Mouse (Mus musculus): ENCODE measurements at regions not wholly inside any gene's neighbourhood (a gene's known extent, or its start where the extent isn't known, plus 50 kb on each side); places are given as distances from the start of the nearest gene placed in this dataset.

DNA sequence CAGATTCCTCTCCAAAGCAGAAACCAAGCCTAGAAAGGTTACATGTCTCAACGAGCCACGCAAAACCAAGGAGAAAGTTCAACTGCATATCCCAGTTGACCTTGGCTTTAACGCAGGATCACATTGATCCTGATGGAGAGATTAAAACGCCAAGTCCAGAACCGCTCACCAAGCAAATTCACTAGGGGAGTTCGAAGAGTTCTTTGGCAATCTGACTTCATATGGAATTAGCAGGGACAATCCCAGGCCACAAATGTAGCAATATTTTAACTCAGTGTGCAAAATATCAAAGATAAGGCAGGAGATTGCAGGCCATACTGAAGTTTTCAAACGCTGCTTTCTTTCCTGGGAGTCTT is 358.8 kb upstream of the Paip1 start:
- H3K36me3 ChIP-seq (ENCODE audit: control insufficient read depth, insufficient read depth): no peaks in the 10 kb centered on the region
- H3K27me3 ChIP-seq (ENCODE audit: control insufficient read depth, insufficient read depth, low read length): no peaks in the 10 kb centered on the region
- no peaks in the 10 kb centered on the region for H3K4me1 ChIP-seq (ENCODE audit: control insufficient read depth, insufficient read depth, low read length)
- WGBS: 69% methylated on average over 7 of the region's 7 CpGs
- no peak overlapping the region for H3K27ac ChIP-seq (ENCODE audit: low read length)
- no peak for ATAC-seq (replicated peaks; ENCODE audit: extremely low read depth, insufficient read depth, low FRiP score)
- no peak overlapping the region for H3K4me3 ChIP-seq (ENCODE audit: low read length)
- H3K9me3 ChIP-seq (replicated peaks; ENCODE audit: control insufficient read depth, low read length): no peaks in the 10 kb centered on the region
- no peak overlapping the region for H3K4me2 ChIP-seq (ENCODE audit: low read depth, low read length)
- no peak overlapping the region for H3K9ac ChIP-seq (ENCODE audit: low read length)

DNA sequence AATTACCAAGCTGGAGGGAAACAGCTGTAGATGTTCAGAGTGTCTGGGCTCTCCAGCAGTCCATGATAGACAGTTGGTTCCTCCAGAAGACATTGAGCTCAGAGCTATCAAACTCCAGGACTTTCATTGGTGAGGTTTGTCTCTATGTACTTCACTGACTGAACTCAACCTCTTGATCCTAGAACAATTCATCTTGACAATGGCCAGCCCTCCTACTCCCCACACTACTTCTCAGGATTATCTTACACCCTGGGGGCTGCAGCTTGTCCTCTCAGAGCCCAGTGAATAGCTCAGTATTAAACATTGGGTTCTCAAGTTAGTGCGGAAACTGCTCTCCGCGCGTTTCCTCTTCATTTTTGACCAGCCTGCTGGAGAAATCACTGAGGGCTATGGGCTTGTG is 349.2 kb upstream of the Paip1 start:
- no peak overlapping the region for H3K27ac ChIP-seq (ENCODE audit: low read length)
- H3K4me3 ChIP-seq (ENCODE audit: low read length): no peak overlapping the region
- no peak overlapping the region for H3K4me2 ChIP-seq (ENCODE audit: low read depth, low read length)
- no peaks in the 10 kb centered on the region for H3K9me3 ChIP-seq (replicated peaks; ENCODE audit: control insufficient read depth, low read length)
- ATAC-seq (replicated peaks; ENCODE audit: extremely low read depth, insufficient read depth, low FRiP score): no peak
- no peaks in the 10 kb centered on the region for H3K4me1 ChIP-seq (ENCODE audit: control insufficient read depth, insufficient read depth, low read length)
- H3K9ac ChIP-seq (ENCODE audit: low read length): no peak overlapping the region
- no peaks in the 10 kb centered on the region for H3K27me3 ChIP-seq (ENCODE audit: control insufficient read depth, insufficient read depth, low read length)
- H3K36me3 ChIP-seq (ENCODE audit: control insufficient read depth, insufficient read depth): no peaks in the 10 kb centered on the region
- WGBS: 84% methylated on average over 4 of the region's 4 CpGs

DNA sequence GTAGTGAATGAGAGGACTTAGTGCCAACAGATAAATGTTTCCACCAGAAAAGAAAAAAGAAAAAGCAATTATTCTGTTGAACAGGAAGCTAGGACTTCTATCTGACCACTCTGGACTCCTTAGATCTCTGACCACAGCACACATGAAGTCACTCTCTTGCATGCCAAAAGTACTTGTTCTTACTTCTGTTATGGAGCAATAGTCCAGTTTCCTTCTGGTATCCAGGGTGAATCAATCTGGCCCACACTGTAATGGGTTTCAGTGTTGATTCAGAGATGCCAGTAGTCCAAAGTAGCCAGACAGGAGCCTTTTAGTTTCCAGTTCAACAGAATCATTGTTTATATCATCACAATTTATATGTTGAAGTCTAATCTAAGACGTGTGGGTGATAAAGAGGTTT is 346.7 kb upstream of the Paip1 start:
- Histone ChIP-seq H3K9ac (ENCODE audit: low read length) (no peak overlapping the region), H3K4me1 (ENCODE audit: control insufficient read depth, insufficient read depth, low read length) (no peaks in the 10 kb centered on the region), H3K4me3 (ENCODE audit: low read length) (no peak overlapping the region), H3K9me3 (replicated peaks; ENCODE audit: control insufficient read depth, low read length) (no peaks in the 10 kb centered on the region), H3K27me3 (ENCODE audit: control insufficient read depth, insufficient read depth, low read length) (no peaks in the 10 kb centered on the region), H3K36me3 (ENCODE audit: control insufficient read depth, insufficient read depth) (no peaks in the 10 kb centered on the region), H3K27ac (ENCODE audit: low read length) (no peak overlapping the region), H3K4me2 (ENCODE audit: low read depth, low read length) (no peak overlapping the region)
- 22% methylated on average over 1 of the region's 1 CpGs for WGBS
- ATAC-seq (replicated peaks; ENCODE audit: extremely low read depth, insufficient read depth, low FRiP score): no peak

DNA sequence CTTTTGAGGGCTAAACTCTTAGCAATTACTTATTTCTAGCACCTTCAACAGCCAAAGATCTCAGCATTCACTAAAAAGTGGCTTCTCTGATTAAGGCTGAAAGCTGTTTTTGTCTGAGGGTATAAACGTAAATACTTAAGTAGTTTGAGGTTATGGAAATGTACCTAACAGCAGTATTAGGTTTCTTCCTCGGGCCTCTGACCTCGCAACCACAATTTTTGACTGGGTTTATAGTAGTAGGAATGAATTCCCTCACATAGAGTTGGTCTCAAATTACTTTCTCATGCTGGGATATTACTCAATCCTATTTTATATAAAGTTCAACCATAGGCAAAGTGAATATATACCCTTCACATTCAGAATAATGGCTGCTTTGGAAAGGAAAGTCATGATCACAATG is 310.5 kb upstream of the Paip1 start:
- no peak for ATAC-seq (replicated peaks; ENCODE audit: extremely low read depth, insufficient read depth, low FRiP score)
- 76% methylated on average over 3 of the region's 3 CpGs for WGBS
- Histone ChIP-seq H3K4me1 (ENCODE audit: control insufficient read depth, insufficient read depth, low read length) (no peaks in the 10 kb centered on the region), H3K36me3 (ENCODE audit: control insufficient read depth, insufficient read depth) (no peaks in the 10 kb centered on the region), H3K4me2 (ENCODE audit: low read depth, low read length) (no peak overlapping the region), H3K9me3 (replicated peaks; ENCODE audit: control insufficient read depth, low read length) (no peaks in the 10 kb centered on the region), H3K27me3 (ENCODE audit: control insufficient read depth, insufficient read depth, low read length) (no peaks in the 10 kb centered on the region), H3K9ac (ENCODE audit: low read length) (no peak overlapping the region), H3K4me3 (ENCODE audit: low read length) (no peak overlapping the region), H3K27ac (ENCODE audit: low read length) (no peak overlapping the region)

DNA sequence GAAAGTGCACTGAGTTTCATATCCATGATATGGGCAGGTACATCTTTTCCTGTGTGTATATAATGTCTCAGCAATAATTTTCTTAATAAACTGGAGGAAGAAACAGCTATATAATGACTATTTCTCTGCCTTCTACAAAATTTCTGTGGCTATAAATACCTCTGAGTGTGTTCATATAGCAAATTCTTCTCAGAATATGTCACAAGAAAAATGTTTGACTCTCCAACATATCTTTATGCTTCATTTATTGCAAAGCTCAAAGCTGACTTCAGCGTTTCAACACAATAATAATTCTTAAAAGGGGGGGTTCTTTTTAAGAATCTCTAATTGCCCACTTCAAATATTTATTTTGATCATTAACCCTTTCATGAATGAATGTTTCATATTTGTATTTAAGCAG is 310.0 kb upstream of the Paip1 start:
- no peaks in the 10 kb centered on the region for H3K36me3 ChIP-seq (ENCODE audit: control insufficient read depth, insufficient read depth)
- ATAC-seq (replicated peaks; ENCODE audit: extremely low read depth, insufficient read depth, low FRiP score): no peak
- H3K9me3 ChIP-seq (replicated peaks; ENCODE audit: control insufficient read depth, low read length): no peaks in the 10 kb centered on the region
- H3K4me1 ChIP-seq (ENCODE audit: control insufficient read depth, insufficient read depth, low read length): no peaks in the 10 kb centered on the region
- H3K4me2 ChIP-seq (ENCODE audit: low read depth, low read length): no peak overlapping the region
- WGBS: 62% methylated on average over 1 of the region's 1 CpGs
- H3K27ac ChIP-seq (ENCODE audit: low read length): no peak overlapping the region
- no peak overlapping the region for H3K4me3 ChIP-seq (ENCODE audit: low read length)
- H3K9ac ChIP-seq (ENCODE audit: low read length): no peak overlapping the region
- no peaks in the 10 kb centered on the region for H3K27me3 ChIP-seq (ENCODE audit: control insufficient read depth, insufficient read depth, low read length)

DNA sequence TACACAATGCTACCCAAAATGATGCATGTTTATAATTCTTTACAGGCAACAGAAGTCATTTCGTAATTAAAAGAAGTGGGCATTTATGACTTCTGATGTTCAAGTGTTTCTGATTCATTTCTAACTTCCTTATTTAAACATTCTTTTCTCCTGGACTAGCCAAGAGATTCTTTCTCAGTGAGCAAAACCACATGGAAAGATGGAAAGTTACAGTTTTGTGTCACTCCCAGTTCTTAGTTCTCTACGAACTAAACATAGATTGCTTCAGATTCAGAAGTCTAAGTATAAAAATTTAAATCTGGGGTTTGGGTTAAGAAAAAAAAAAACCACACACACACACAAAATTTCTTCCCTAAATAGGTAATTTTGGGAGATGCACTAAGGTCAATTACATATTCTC is 288.0 kb upstream of the Paip1 start:
- Histone ChIP-seq H3K4me1 (ENCODE audit: control insufficient read depth, insufficient read depth, low read length) (no peaks in the 10 kb centered on the region), H3K9me3 (replicated peaks; ENCODE audit: control insufficient read depth, low read length) (no peaks in the 10 kb centered on the region), H3K36me3 (ENCODE audit: control insufficient read depth, insufficient read depth) (no peaks in the 10 kb centered on the region), H3K27me3 (ENCODE audit: control insufficient read depth, insufficient read depth, low read length) (no peaks in the 10 kb centered on the region), H3K4me2 (ENCODE audit: low read depth, low read length) (no peak overlapping the region), H3K27ac (ENCODE audit: low read length) (no peak overlapping the region), H3K4me3 (ENCODE audit: low read length) (no peak overlapping the region), H3K9ac (ENCODE audit: low read length) (no peak overlapping the region)
- 74% methylated on average over 2 of the region's 2 CpGs for WGBS
- ATAC-seq (replicated peaks; ENCODE audit: extremely low read depth, insufficient read depth, low FRiP score): no peak

DNA sequence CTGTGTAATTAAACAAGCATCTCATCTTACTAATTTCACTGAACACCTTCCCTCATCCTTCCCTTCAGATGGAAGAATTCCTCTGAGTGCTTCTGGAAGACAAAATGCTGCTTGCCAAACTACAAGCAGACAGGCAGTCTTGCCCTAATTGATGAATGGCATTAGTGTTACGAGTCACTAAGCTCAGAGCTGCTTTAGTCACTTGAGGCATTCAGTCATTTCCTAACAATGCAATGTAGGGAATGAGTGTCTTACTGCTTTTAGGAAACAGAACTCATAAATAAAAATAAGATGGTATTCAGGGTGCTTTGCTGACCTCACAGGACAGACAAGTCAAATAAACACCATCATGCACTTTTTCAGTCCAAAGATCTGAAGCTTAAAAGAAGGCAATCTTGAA is 285.1 kb upstream of the Paip1 start:
- Histone ChIP-seq H3K4me1 (ENCODE audit: control insufficient read depth, insufficient read depth, low read length) (no peaks in the 10 kb centered on the region), H3K4me2 (ENCODE audit: low read depth, low read length) (no peak overlapping the region), H3K27ac (ENCODE audit: low read length) (no peak overlapping the region), H3K9me3 (replicated peaks; ENCODE audit: control insufficient read depth, low read length) (no peaks in the 10 kb centered on the region), H3K4me3 (ENCODE audit: low read length) (no peak overlapping the region), H3K27me3 (ENCODE audit: control insufficient read depth, insufficient read depth, low read length) (no peaks in the 10 kb centered on the region), H3K9ac (ENCODE audit: low read length) (no peak overlapping the region), H3K36me3 (ENCODE audit: control insufficient read depth, insufficient read depth) (no peaks in the 10 kb centered on the region)
- ATAC-seq (replicated peaks; ENCODE audit: extremely low read depth, insufficient read depth, low FRiP score): no peak
- 0% methylated on average over 1 of the region's 1 CpGs for WGBS

DNA sequence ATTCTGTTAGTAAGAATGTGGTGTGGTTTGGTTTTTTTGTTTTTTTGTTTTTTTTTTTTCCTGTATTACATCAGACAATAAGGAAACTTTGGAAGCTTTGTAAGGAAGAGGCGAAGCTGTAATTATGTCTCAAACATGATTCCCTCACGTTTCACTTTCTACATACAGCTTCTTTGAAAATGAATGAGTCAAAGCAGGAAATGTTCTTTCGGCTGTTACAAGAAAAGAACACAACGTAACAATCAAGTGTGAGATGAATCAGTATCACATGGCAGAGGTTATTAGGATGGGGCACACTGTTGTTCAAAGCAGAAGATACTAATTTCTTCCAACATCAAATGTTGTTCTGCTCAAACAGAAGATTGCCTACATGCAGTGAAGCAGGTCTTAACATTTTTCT is 282.7 kb upstream of the Paip1 start:
- Histone ChIP-seq H3K4me2 (ENCODE audit: low read depth, low read length) (no peak overlapping the region), H3K27me3 (ENCODE audit: control insufficient read depth, insufficient read depth, low read length) (no peaks in the 10 kb centered on the region), H3K4me1 (ENCODE audit: control insufficient read depth, insufficient read depth, low read length) (no peaks in the 10 kb centered on the region), H3K9me3 (replicated peaks; ENCODE audit: control insufficient read depth, low read length) (no peaks in the 10 kb centered on the region), H3K36me3 (ENCODE audit: control insufficient read depth, insufficient read depth) (no peaks in the 10 kb centered on the region), H3K9ac (ENCODE audit: low read length) (no peak overlapping the region), H3K4me3 (ENCODE audit: low read length) (no peak overlapping the region), H3K27ac (ENCODE audit: low read length) (no peak overlapping the region)
- 67% methylated on average over 4 of the region's 4 CpGs for WGBS
- no peak for ATAC-seq (replicated peaks; ENCODE audit: extremely low read depth, insufficient read depth, low FRiP score)

DNA sequence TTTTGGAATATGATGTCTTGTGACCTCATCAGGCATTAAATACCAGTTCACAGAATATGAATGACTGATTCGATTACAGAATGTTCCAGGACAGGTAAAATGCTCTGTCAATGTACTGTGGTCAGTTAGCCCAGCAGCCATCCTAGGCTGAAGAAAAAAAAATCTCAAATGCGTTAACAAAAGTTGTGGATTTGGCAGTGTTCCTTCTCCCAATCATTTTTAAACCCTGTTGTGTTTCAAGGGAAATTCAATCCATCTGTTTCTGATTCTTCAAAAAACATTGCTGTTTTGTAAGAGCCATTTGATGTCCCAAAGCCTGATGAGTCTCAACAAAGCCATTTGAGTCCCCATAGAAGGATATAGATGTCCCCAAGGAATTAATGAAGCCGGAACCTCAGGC is 280.7 kb upstream of the Paip1 start:
- Histone ChIP-seq H3K9ac (ENCODE audit: low read length) (no peak overlapping the region), H3K36me3 (ENCODE audit: control insufficient read depth, insufficient read depth) (no peaks in the 10 kb centered on the region), H3K9me3 (replicated peaks; ENCODE audit: control insufficient read depth, low read length) (no peaks in the 10 kb centered on the region), H3K4me2 (ENCODE audit: low read depth, low read length) (no peak overlapping the region), H3K4me3 (ENCODE audit: low read length) (no peak overlapping the region), H3K27ac (ENCODE audit: low read length) (no peak overlapping the region), H3K27me3 (ENCODE audit: control insufficient read depth, insufficient read depth, low read length) (no peaks in the 10 kb centered on the region), H3K4me1 (ENCODE audit: control insufficient read depth, insufficient read depth, low read length) (no peaks in the 10 kb centered on the region)
- WGBS: 77% methylated on average over 3 of the region's 3 CpGs
- ATAC-seq (replicated peaks; ENCODE audit: extremely low read depth, insufficient read depth, low FRiP score): no peak

DNA sequence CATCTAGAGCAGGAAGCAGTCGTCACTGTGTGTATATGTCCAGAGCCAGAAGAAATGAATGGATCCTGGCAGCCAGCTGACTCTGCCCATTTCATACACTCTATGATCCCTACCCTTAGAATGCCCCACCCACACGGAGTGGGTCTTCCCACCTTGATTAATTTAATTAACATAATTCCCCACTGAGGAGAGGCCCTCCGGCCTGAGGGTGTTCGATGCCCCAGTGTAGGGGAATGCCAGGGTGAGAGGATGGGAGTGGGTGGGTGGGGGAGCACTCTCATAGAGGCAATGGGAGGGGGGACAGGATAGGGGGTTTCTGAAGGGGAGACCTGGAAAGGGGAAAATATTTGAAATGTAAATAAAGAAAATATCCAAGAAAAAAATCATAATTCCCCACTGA is 279.3 kb upstream of the Paip1 start:
- Histone ChIP-seq H3K4me1 (ENCODE audit: control insufficient read depth, insufficient read depth, low read length) (no peaks in the 10 kb centered on the region), H3K36me3 (ENCODE audit: control insufficient read depth, insufficient read depth) (no peaks in the 10 kb centered on the region), H3K27me3 (ENCODE audit: control insufficient read depth, insufficient read depth, low read length) (no peaks in the 10 kb centered on the region), H3K9me3 (replicated peaks; ENCODE audit: control insufficient read depth, low read length) (no peaks in the 10 kb centered on the region), H3K27ac (ENCODE audit: low read length) (no peak overlapping the region), H3K9ac (ENCODE audit: low read length) (no peak overlapping the region), H3K4me3 (ENCODE audit: low read length) (no peak overlapping the region), H3K4me2 (ENCODE audit: low read depth, low read length) (no peak overlapping the region)
- WGBS: 84% methylated on average over 4 of the region's 4 CpGs
- no peak for ATAC-seq (replicated peaks; ENCODE audit: extremely low read depth, insufficient read depth, low FRiP score)

Measured in heart, embryonic 16.5 days (tissue).